Mouse (Mus musculus): ENCODE measurements around the gene Vwa2.

The Vwa2 gene

DNA sequence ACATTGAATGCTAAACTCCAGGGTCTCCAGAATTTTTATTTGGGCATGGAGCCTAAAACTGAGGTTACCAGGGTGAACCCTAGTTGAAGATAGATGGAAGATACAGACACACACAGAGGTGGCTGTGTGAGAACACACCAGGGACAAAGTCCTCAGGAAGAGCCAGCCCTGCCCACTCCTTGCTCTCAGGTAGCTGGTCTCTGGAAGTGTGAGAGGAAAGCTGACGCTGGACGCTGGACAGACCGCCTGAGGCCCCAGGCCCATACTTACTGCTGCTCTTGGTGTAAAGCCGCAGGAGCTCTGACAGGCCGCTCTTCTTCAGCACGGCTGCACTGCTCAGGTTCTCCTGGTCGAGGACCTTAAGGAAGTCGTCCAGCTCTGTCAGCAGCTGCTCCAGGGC lies 75.8 kb downstream of the Vwa2 start:
- DNase-seq (ENCODE audit: low read depth, low spot score), result no peak

DNA sequence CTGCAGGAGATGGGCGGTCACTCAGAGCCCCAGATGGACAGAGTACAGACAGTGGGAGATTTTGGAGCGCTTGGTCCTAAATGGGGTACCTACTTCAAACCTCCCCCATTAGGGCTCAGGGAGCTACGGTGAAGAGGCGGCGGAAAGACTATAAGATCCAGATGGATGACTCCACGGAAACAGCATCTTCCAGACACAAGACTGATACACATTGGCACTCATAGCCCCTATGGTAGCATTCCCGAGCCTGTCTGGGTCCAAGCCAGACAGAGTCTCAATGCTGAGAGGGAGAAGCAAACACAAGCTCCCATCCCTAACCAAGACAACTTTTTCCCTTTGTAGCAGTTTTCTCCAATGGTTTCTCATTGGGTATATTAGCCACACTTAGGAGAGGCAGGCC lies 76.8 kb downstream of the Vwa2 start:
- DNase-seq (ENCODE audit: low read depth, low spot score), result no peak

DNA sequence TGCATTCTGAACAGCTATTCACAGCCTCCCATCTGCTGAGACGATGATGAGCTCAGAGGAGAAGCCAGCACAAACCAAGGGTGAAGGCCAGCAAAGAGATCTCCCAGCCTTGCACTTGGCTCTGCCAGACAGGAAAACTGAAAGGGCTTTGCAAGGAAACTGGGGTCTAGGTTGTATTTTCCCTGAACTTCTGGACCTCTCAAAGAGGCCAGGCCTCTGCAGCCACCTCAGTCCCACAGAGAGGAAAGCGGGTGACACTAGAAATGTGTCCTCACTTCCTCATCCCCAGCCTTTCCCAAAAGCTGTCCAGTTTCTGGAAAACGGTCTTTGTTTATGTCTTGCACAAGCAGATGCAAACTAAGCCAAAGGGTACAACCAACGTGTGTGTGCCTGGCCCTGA lies 79.8 kb downstream of the Vwa2 start:
- no peak for DNase-seq (ENCODE audit: low read depth, low spot score)

GRCm38 (mm10) chr19:56954857-56955256 lies 80.8 kb downstream of the Vwa2 start:
- no peak for DNase-seq (ENCODE audit: low read depth, low spot score)

GRCm38 (mm10) chr19:56955568-56956513 lies 81.8 kb downstream of the Vwa2 start:
- no peak for DNase-seq (ENCODE audit: low read depth, low spot score)

- no peak for DNase-seq (ENCODE audit: low read depth, low spot score)
These were observed 84.0 kb downstream of the Vwa2 start for GRCm38 (mm10) chr19:56958011-56958410.

DNA sequence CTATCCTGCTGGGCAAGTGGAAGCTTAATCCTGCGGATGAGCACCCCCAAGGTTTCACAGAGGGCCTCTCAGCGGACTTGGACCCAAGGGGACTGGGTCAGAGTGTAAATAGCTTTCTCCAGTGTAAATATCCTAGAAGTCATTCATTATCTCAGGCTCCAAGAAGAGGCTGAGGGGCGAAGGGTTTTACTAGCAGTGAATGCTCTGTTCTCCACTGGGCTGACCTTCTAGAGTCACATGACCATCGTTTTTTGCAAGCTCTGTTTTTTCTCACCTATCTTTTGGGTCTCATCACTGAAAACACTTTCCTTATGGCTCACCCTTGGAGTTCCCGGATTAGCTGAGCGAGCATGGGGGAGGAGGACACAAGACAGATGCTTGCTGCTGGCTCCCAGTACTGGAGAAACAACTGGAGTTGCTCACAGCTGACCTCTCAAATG lies 84.6 kb downstream of the Vwa2 start:
- DNase-seq (ENCODE audit: low read depth, low spot score), result no peak

DNA sequence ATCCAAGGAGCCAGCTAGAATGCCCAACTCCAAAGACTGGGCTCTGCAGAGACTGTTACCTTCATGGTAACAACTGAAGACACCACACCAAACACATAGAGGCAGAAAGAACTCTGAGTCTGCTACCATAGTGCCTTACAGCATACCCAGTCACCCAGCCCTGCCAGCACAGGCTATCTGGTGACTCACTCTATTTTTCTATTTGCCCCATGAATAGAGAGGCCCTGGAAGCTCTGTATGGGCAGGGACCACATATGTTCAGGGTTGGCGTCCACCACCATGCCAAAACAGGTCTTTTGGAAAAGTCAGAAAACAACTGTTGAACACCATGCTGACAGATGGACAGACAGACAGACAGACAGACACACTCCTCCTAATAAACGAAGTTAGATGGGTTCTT lies 85.0 kb downstream of the Vwa2 start:
- DNase-seq (ENCODE audit: low read depth, low spot score), result no peak

DNA sequence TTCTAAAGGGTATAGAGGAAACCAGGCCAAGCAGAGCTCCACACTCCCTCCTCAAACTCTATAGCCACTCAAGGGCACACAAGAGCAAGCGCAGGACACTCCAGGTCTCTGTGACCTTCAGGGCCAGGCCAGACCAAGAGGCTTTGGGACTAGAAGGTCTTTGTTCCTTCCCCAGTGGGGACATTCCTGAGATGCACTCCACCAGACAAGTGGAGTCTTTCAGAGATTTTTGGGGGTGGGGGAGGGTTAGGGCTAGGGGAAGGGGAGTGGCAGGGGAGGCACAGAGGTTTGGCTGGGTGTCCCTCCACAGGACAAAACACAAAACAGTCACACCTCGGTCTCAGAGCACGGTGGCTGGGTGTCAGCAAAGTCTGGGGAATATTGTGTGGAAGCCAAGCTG lies 85.6 kb downstream of the Vwa2 start:
- no peak for DNase-seq (ENCODE audit: low read depth, low spot score)
